Mouse (Mus musculus): ENCODE data around the gene Gm49391.
"Not testable (repeated sequence)": the region's sequence is repeated elsewhere in the genome, so short reads cannot be mapped to it uniquely, and the experiment has no call there.

The Gm49391 gene

GRCm38 (mm10) chr13:60936500-60936901 is at the start of gene Gm49391, which contains the start of gene Ctla2a:
Gene Gm49391, minus strand, starts transcription at chr13:60936571.
Gene Ctla2a, minus strand, starts transcription at chr13:60936625.
- no peak for DNase-seq

- not testable (repeated sequence) for DNase-seq
Observed at GRCm38 (mm10) chr13:60972319-60972718, 35.9 kb upstream of the Gm49391 start.

- not testable (repeated sequence) for DNase-seq
Observed at GRCm38 (mm10) chr13:60963985-60964384, 27.6 kb upstream of the Gm49391 start.

GRCm38 (mm10) chr13:60961706-60962105 is 25.3 kb upstream of the Gm49391 start:
- no peak for DNase-seq

- not testable (repeated sequence) for DNase-seq
Observed at GRCm38 (mm10) chr13:60941884-60942283, 5.5 kb upstream of the Gm49391 start, which contains the start of gene Tpbpa. Gene Tpbpa, minus strand, starts transcription at chr13:60941984.

DNA sequence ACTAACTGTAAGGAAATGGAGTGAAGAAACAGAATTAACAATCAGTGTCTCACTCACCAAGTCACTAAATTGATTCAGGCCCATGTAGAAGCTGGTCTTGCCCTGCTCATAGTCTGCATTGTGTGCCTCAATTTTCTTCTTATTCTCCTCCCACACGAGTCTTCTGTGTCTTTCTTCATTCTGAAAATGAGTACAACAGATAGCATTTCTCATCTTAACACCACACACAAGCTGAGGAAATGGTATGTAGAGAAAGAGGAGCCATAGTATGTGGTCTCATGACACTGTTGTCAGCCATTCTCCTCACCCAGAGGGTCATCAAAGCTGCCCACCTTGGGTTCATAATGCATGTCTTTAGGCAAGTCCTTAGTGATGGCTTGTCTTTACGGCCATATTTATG is 881 bp downstream of the Gm49391 start, which contains the start of gene Gm49393:
TSS of gene Gm49393 (minus strand) at position 101 of the 400 bp plus-strand sequence.
- DNase-seq = not testable (repeated sequence)

- DNase-seq = not testable (repeated sequence)
Observed at GRCm38 (mm10) chr13:60904780-60905179, 31.6 kb downstream of the Gm49391 start, which contains the start of gene Tpbpb. Gene Tpbpb, minus strand, starts transcription at chr13:60904880.

GRCm38 (mm10) chr13:60897328-60897727 is 39.0 kb downstream of the Gm49391 start, which contains the start of gene Ctla2b:
Gene Ctla2b, minus strand, starts transcription at chr13:60897447.
- DNase-seq = no peak

GRCm38 (mm10) chr13:60896794-60897193 is 39.6 kb downstream of the Gm49391 start, which contains the start of gene Gm49392:
Gene Gm49392, minus strand, starts transcription at chr13:60896894.
- DNase-seq = not testable (repeated sequence)

DNA sequence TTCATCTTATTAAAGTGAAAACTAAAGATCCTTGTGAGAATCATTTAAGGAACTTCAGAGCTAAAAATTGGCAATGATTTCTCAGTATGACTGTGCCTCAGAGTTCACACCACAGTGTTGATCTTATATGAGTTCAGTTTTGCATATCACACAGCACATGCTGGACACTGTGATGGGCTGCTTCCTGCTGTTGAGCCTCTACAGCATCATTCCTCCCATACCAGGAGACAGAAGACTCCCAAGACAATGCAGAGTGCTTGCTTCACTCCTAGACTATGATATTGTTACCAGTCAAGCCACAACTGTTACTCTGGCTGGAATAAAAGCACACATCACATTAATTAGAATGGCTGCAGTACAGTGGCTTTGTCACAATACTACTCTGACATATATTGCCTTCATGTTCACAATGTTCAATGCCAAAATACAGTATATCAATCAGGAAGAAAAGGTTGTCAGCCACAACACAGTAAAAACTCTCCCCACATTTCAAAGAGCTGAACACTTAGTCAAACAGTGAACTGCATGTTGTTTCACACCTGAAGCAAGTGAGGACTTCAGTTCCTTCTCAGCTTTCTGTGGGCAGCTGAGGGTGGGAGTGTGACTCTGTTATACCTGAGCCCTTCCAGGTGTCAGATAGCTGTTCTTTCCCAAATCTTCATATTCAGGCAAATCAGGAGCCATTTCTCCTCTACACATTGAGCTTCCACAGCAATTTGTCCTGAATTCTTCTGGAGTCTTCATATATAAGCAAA is 40.8 kb downstream of the Gm49391 start:
- DNase-seq = no peak

DNA sequence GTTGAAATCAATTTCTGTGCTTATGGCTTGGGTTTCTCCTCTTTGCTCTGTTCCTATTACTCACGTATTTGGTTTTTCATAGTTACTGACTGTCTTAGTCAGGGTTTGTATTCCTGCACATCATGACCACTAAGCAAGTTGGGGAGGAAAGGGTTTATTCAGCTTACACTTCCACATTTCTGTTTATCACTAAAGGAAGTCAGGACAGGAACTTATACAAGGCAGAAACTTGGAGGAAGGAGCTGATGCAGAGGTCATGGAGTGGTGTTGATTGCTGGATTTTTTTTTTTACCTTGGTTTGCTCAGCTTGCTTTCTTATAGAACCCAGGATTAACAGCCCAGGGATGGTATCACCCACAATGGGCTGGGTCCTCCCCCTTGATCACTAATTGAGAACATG is 44.1 kb downstream of the Gm49391 start:
- DNase-seq = no peak

- DNase-seq = no peak
Observed at GRCm38 (mm10) chr13:60864281-60864680, 72.1 kb downstream of the Gm49391 start, which contains the start of gene 4930486L24Rik. Gene 4930486L24Rik, minus strand, starts transcription at chr13:60864475.

DNA sequence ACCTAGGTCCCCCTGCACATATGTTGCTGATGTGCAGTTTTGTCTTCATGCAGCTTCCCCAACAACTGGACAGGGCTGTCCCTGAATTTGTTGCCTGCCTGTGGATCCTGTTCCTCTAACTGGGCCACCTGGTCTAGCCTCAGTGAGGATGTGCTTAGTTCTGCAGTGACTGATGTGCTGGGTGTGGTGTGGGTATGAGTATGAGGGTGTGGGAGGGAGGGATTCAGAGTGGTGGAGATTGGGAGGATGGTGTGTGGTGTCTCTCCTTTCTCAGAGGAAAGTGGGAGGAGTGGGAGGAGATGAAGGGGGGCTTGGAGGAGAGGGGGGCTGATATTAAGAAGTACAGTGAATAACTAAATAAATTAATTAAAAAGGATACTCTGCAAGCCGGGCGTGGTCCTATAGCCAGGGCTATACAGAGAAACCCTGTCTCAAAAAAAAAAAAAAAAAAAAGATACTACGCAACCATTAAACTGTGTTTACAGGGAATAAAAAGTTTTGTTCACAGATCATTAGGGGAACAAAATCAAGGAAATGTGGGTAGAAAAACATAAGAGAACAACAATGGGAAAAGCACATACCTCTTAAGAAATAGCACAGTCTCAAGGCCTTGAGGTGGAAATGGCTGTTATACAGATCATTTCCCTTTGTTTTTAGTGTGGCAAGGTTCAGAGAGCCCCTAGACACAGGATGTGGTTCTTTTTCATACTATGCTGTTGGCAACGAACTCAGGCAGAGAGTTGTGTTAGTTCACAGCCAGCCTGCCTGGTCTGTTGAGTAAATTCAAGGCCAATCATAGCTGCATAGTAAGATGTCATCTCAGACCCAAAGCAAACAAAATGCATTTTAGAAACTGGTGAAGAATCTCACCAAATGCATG is 87.9 kb downstream of the Gm49391 start:
- DNase-seq = no peak

All from cerebellum, postnatal 25 days (tissue).